Mouse (Mus musculus) embryonic fibroblast, embryonic 13.5 days (primary cell): Measurements from ENCODE around the gene Gm49510. TPM values are rescaled to one million over a fixed set of nuclear protein-coding genes. Genes with fewer than 3 reads are reported as not detected.
"Not testable (repeated sequence)": the region's sequence is repeated elsewhere in the genome, so short reads cannot be mapped to it uniquely, and the experiment has no call there.

Experiments used
- H3K27ac ChIP-seq: 2 replicates; pipeline ENCODE4 v1.5.1; 2012; ENCODE audit warnings: low read length, control low read depth, inconsistent platforms; ENCODE audit not compliant: insufficient read depth
- H3K4me1 ChIP-seq: 2 replicates; pipeline ENCODE4 v1.6.1; 2011; ENCODE audit warnings: low read length; ENCODE audit not compliant: control insufficient read depth, insufficient read depth
- H3K4me3 ChIP-seq: 2 replicates; pipeline ENCODE4 v1.5.1; 2011; ENCODE audit warnings: mild to moderate bottlenecking, control low read depth, low read length; ENCODE audit not compliant: insufficient read depth
- CTCF ChIP-seq: IDR thresholded peaks from 2 replicates; pipeline ENCODE4 v1.5.1; 2011; ENCODE audit warnings: mild to moderate bottlenecking, control low read depth, low read length, moderate library complexity, borderline replicate concordance; ENCODE audit not compliant: insufficient read depth
- POLR2A ChIP-seq: IDR thresholded peaks from 2 replicates; pipeline ENCODE4 v1.6.1; 2011; ENCODE audit warnings: low read depth, mild to moderate bottlenecking, control low read depth, low read length, moderate library complexity
- polyA plus RNA-seq: library from polyadenylated mRNA; stranded (reverse); fragments of >200 nt; gene quantifications from 2 replicates; pipeline ENCODE4 v1.2.4, GENCODE M21; 2011; ENCODE audit warnings: low read depth; ENCODE audit not compliant: missing spikeins, insufficient read length

Gene Gm49510
- polyA plus RNA-seq, 1 experiment, result 0.61 TPM

DNA sequence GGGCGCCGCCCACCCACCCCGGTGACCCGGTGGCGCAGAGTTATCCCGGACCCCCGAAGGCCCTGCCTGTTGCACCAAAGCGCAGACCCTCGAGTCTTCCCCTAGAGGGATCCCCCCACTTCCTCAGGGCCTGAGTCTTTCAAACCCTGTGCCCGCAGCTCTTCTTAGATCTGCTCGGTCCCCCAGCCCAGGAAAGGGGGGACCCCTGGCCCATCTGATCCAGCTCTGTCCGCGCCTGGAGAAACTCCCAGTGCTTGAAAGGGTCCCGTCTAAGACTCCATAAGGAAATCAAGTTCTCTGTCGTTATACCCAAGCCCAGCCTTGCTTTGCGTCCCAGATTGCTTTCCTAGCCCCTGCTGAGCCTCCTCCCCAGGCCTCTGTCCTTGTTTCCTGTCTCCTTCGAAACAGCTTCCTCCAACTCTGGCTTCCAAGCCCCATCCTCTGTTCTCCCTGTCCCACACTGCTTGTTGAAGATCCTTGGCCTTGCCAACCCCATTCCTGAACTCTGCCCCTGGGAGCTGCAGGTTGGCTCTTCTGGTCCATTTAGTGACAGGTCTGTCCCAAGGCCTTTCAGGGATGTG, 21.6 kb upstream of the Gm49510 start:
- no peak; the same call in 1 of the 2 replicates for TF ChIP-seq POLR2A
- no peak for TF ChIP-seq CTCF
- peak overlapping the region; percentile 62 for H3K4me3 ChIP-seq
- H3K4me1 ChIP-seq, result no peaks in the 10 kb centered on the region
- H3K27ac ChIP-seq, result peak overlapping the region; percentile 94

DNA sequence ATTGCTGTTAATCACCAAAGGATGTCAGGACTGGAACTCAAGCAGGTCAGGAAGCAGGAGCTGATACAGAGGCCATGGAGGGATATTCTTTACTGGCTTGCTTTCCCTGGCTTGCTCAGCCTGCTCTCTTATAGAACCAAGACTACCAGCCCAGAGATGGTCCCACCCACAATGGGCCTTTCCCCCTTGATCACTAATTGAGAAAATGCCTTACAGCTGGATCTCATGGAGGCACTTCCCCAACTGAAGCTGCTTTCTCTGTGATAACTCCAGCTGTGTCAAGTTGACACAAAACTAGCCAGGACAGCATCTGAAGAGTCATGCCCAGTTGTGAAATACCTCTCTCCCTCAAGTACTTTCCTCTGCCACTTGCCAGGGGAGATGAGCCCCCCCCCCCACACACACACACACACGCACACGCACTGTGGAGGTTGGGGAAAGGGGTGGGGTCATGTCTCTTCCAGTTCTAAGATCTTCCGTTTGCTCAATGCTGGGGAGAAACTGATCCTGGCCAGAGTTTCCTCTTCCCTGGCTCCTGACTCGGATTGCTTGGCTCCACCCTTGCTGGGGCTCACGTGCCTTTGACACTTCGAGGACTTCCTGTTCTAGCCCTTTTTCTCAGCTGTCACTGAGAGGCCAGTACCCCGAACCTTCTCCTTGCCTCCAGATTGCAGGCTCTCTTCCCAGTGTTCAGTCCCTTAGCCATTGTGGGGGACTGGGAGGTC, 20.5 kb upstream of the Gm49510 start:
- 0 out of 2 replicates have a peak overlapping the region, but pooled peaks have one; percentile 27 for H3K27ac ChIP-seq
- not testable (repeated sequence) for H3K4me1 ChIP-seq, H3K4me3 ChIP-seq

DNA sequence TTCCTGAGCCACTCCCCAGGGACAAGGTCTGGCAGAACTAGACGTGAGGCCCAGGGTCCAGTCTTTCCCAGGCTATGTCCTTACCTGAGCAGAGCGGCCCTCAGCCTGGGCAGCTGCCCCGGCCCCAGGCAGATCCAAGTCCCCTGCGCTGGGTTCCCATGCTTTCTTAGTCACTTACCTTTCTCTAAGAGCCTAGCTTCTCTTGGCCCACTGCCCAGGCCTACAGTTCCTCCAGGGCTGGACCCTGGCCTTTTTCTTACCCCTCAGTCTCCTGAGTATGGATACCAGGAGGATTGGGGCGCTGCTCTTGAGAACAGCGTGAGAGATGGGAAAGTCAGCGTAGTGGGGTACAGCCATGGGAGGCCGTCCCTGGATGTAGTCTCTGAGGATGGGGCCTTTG, 19.0 kb upstream of the Gm49510 start:
- TF ChIP-seq CTCF, result no peak
- TF ChIP-seq POLR2A, result no peak
- Histone ChIP-seq H3K4me1 (no peaks in the 10 kb centered on the region), H3K27ac (no peak overlapping the region), H3K4me3 (no peak overlapping the region)

DNA sequence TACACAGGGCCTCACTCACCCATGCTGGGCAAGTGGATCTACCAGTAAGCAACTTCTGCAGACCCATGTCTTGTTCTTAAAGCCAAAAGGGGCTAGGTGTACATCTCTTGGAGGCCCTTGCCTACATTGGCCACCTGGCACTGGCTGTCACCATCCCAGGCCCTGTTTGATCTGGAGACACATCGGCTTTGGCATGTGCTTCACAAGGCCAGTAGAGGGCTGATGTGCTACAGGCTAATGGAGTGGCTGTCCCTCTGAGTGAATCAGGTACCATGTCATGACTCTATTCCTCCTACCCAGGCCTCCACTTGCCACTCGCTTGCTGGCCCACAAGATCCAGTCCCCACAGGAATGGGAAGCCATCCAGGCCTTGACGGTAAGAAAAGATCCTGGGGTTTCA, 17.6 kb upstream of the Gm49510 start:
- TF ChIP-seq POLR2A, result no peak
- no peak for TF ChIP-seq CTCF
- Histone ChIP-seq H3K4me1 (no peaks in the 10 kb centered on the region), H3K27ac (no peak overlapping the region), H3K4me3 (no peak overlapping the region)

DNA sequence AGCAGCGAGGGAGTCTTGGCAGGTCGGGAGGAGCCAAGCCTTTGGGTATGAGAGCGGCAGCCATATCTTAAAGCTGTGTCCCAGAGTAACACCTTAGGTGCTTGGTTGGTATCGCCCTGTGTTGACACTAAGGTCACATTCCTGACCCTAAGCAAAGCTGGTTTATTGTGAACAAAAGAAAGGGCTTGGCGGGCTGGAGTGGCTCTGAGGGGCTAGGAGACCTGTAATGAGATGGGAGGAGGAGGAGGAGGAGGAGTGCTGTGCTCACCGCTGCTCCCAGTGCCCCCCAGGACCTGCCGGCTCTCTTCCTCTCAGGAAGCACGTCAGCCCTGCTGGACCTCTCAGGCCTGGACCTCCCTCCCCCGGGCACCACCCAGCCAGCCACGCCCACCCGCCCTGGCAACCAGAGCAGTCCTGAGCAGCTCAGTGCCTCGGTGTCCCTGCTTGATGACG, 10.0 kb upstream of the Gm49510 start:
- Histone ChIP-seq H3K4me3 (no peak overlapping the region), H3K4me1 (no peaks in the 10 kb centered on the region), H3K27ac (no peak overlapping the region)
- TF ChIP-seq CTCF, result no peak
- TF ChIP-seq POLR2A, result no peak

GRCm38 (mm10) chr15:78892440-78892839, 7.0 kb upstream of the Gm49510 start:
- Histone ChIP-seq H3K27ac (no peak overlapping the region), H3K4me3 (no peak overlapping the region), H3K4me1 (no peaks in the 10 kb centered on the region)
- no peak for TF ChIP-seq POLR2A
- no peak for TF ChIP-seq CTCF

DNA sequence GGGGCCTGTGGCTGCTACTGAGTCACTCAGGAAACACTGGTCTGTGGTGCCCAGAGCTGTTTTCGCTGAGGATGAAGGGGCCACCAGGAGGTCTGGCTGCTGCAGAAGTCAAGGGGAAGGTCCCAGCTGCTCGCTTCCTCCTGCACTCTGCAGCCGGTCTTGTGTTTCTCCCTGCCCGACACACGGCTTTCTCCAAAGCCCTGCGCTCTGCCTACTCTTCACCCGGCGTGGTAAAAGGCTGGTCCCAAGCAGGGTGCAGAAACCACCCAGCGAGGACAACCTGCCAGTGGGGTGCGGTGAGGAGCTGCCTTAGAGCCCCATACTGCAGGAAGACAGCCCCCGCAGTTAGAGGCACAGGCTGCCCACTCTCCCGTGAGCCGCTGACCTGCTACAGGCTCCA, 4.7 kb upstream of the Gm49510 start:
- no peak overlapping the region for H3K27ac ChIP-seq
- H3K4me1 ChIP-seq, result no peaks in the 10 kb centered on the region
- no peak overlapping the region for H3K4me3 ChIP-seq
- TF ChIP-seq POLR2A (no peak), CTCF (no peak)

GRCm38 (mm10) chr15:78895741-78896140, 3.7 kb upstream of the Gm49510 start:
- TF ChIP-seq CTCF (no peak), POLR2A (no peak)
- no peaks in the 10 kb centered on the region for H3K4me1 ChIP-seq
- H3K4me3 ChIP-seq, result no peak overlapping the region
- H3K27ac ChIP-seq, result no peak overlapping the region

- Histone ChIP-seq H3K4me1 (no peaks in the 10 kb centered on the region), H3K27ac (no peak overlapping the region), H3K4me3 (no peak overlapping the region)
- no peak for TF ChIP-seq POLR2A
- no peak for TF ChIP-seq CTCF
These were observed 3.3 kb upstream of the Gm49510 start for GRCm38 (mm10) chr15:78896149-78896548.

GRCm38 (mm10) chr15:78897488-78897887, 2.0 kb upstream of the Gm49510 start:
- H3K4me3 ChIP-seq, result no peak overlapping the region
- H3K4me1 ChIP-seq, result no peaks in the 10 kb centered on the region
- H3K27ac ChIP-seq, result no peak overlapping the region
- no peak for TF ChIP-seq CTCF
- no peak for TF ChIP-seq POLR2A

DNA sequence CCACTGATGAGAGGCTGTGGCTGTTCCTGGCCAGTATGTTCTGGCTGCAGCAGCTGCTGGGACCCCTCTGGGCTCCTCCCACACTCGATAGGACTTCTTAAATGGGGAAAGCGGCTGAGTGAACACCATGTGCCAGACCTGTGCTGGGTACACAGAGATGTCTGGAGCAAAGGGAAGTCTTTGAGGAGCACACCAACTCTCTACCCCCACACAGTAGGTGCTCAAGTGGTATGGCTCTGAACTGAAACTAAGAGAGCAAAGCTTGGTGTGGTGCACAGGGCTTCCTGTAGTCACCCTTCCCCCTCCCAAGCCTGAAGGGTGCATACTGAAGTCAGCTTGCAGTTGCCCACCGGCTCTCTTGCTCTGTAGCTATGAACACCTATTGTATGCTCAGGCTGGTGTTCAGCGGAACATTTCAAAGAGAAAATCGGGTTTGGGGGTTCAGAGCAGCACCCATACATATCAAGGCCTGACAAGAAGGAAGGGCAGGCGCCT, 913 bp upstream of the Gm49510 start:
- no peak for TF ChIP-seq POLR2A
- no peak for TF ChIP-seq CTCF
- H3K4me3 ChIP-seq, result no peak overlapping the region
- no peak overlapping the region for H3K27ac ChIP-seq
- H3K4me1 ChIP-seq, result no peaks in the 10 kb centered on the region
